Mouse (Mus musculus) limb, embryonic 15.5 days (tissue): ENCODE data around the gene Draxin. TPM values are rescaled to one million over a fixed set of nuclear protein-coding genes. Genes with fewer than 3 reads are reported as not detected.
"Not testable (repeated sequence)": the region's sequence is repeated elsewhere in the genome, so short reads cannot be mapped to it uniquely, and the experiment has no call there.

ENCODE experiments used
- ATAC-seq: fragments of 200-750 bp; cut with Nextera tagmentation; 2 replicates; pipeline ENCODE4 v1.8.0; 2017; ENCODE audit warnings: low read depth, moderate TSS enrichment; ENCODE audit not compliant: insufficient number of reproducible peaks, low FRiP score, low TSS enrichment
- H3K27ac ChIP-seq: fragments of 300-500 bp; sonication (generic); 2 replicates; pipeline ENCODE4 v1.5.1; 2015; ENCODE audit warnings: moderate library complexity, mild to moderate bottlenecking, inconsistent platforms
- H3K27me3 ChIP-seq: fragments of 300-500 bp; sonication (generic); 2 replicates; pipeline ENCODE4 v1.6.1; 2015; ENCODE audit warnings: inconsistent platforms
- H3K36me3 ChIP-seq: fragments of 300-500 bp; sonication (generic); 2 replicates; pipeline ENCODE4 v1.6.1; 2015; ENCODE audit warnings: inconsistent platforms
- H3K4me1 ChIP-seq: fragments of 300-500 bp; sonication (generic); 2 replicates; pipeline ENCODE4 v1.6.1; 2015; ENCODE audit warnings: inconsistent platforms
- H3K4me2 ChIP-seq: fragments of 300-500 bp; sonication (generic); 2 replicates; pipeline ENCODE4 v1.6.1; 2015; ENCODE audit warnings: mild to moderate bottlenecking, inconsistent platforms
- H3K4me3 ChIP-seq: fragments of 300-500 bp; sonication (generic); 2 replicates; pipeline ENCODE4 v1.5.1; 2015; ENCODE audit warnings: mild to moderate bottlenecking, inconsistent platforms
- H3K9ac ChIP-seq: fragments of 300-500 bp; sonication (generic); 2 replicates; pipeline ENCODE4 v1.6.1; 2015; ENCODE audit warnings: inconsistent platforms
- H3K9me3 ChIP-seq: fragments of 300-500 bp; sonication (generic); 2 replicates; pipeline ENCODE4 v1.6.1; 2016; ENCODE audit warnings: inconsistent platforms
- WGBS: fragments of 180-500 bp; shearing (Covaris S2); methylation state at CpG from one replicate; pipeline ENCODE4 v1.1.7; 2015; 5-methylcytosine and 5-hydroxymethylcytosine counted together
- polyA plus RNA-seq: library from polyadenylated mRNA; unstranded; fragments of >200 nt; fragmentation: Nextera tagmentation; extraction: Ambion mirVana; gene quantifications from 2 replicates; pipeline ENCODE4 v1.2.1, GENCODE M21; 2015

Draxin gene
- polyA plus RNA-seq, 1 experiment from 2014 or later: 0.29 TPM

GRCm38 (mm10) chr4:148057661-148058209 lies 72.8 kb downstream of the Draxin start:
- peaks cover 60% of the 10 kb centered on the region for H3K36me3 ChIP-seq
- WGBS: 61% methylated on average over 5 of the region's 5 CpGs

DNA sequence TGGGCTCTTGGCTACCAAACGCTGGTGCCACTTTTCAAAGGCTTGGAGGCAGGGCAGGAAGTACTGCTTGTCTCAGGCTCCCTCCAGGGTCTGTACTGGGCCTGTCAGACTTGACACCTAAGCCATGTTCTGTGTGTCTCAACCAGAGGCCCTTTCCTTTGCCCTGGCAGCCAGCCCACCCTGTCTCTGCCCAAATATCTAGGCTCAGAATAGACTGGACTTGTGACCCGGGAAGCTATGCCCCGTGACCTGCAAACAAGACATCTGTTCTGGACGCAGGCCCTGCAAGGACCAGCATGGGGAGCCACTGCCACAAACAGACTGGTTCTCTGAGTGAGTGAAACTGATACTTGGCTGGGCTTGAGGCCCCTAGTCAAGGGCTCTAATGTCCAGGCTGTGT lies 73.7 kb downstream of the Draxin start:
- Histone ChIP-seq H3K9me3 (no peaks in the 10 kb centered on the region), H3K4me1 (peaks cover 8% of the 10 kb centered on the region; the same call in 1 of the 2 replicates), H3K9ac (no peak overlapping the region), H3K4me3 (no peak overlapping the region), H3K27ac (no peak overlapping the region), H3K27me3 (no peaks in the 10 kb centered on the region), H3K36me3 (peaks cover 70% of the 10 kb centered on the region), H3K4me2 (no peak overlapping the region)
- WGBS: 83% methylated on average over 4 of the region's 4 CpGs
- ATAC-seq: no peak

More at GRCm38 (mm10) chr4:148057661-148058209, 72.8 kb downstream of the Draxin start:
- Histone ChIP-seq H3K4me2 (no peak overlapping the region), H3K27ac (no peak overlapping the region), H3K4me3 (no peak overlapping the region), H3K4me1 (peaks cover 8% of the 10 kb centered on the region; the same call in 1 of the 2 replicates), H3K9me3 (no peaks in the 10 kb centered on the region), H3K9ac (no peak overlapping the region), H3K27me3 (no peaks in the 10 kb centered on the region)
- no peak for ATAC-seq

DNA sequence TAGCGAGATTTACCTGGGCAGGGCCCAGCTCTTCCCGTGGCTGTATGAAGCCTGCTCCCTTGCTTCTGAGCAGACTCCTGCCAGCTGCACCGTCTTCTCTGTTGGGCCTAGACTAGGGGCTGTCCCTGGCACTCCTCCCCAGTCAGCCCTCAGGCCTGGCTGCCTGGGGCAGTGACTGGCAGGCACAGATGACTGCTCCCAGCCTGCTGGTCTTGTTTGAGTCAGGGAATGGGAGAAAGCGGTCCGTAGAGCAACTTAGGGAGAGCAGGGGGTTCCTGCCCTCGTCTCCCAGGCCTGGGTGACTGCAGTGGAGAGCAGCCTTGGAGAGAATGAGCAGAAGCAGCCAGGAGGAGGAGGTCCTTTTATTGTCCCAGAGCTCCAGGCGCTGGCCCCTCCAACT lies 74.3 kb downstream of the Draxin start:
- H3K9me3 ChIP-seq: no peaks in the 10 kb centered on the region
- H3K9ac ChIP-seq: no peak overlapping the region
- ATAC-seq: no peak
- H3K36me3 ChIP-seq: peaks cover 75% of the 10 kb centered on the region
- no peak overlapping the region for H3K4me2 ChIP-seq
- peaks cover 8% of the 10 kb centered on the region; the same call in 1 of the 2 replicates for H3K4me1 ChIP-seq
- no peak overlapping the region for H3K27ac ChIP-seq
- 75% methylated on average over 7 of the region's 7 CpGs for WGBS
- no peaks in the 10 kb centered on the region for H3K27me3 ChIP-seq
- no peak overlapping the region for H3K4me3 ChIP-seq

DNA sequence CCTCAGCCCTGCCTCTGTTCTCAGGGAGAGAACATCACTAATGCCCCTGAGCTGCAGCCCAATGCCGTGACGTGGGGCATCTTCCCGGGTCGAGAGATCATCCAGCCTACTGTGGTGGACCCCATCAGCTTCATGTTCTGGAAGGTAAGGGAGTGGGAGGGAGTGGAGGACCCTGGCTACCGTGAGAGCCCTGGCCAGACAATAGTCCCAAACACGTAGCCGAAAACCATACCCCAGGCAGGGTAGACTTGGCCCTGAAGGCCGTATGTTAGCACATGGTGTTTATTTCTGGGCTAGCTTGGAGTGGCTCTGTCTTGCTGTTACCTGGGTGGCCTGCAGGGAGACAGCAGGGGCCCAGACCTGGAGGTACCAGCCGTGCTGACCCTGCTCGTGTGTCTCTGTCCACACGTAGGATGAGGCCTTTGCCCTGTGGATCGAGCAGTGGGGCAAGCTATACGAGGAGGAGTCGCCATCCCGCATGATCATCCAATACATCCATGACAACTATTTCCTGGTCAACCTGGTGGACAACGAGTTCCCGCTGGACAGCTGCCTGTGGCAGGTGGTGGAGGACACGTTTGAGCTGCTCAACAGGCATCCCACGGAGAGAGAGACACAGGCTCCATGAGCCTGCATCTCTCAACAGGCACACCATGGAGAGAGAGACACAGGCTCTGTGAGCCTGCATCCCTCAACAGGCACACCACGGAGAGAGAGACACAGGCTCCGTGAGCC lies 75.4 kb downstream of the Draxin start:
- ATAC-seq: no peak
- Histone ChIP-seq H3K27me3 (no peaks in the 10 kb centered on the region), H3K4me2 (no peak overlapping the region), H3K27ac (no peak overlapping the region), H3K36me3 (peaks cover 86% of the 10 kb centered on the region), H3K9ac (no peak overlapping the region), H3K9me3 (no peaks in the 10 kb centered on the region), H3K4me3 (no peak overlapping the region), H3K4me1 (peaks cover 1% of the 10 kb centered on the region; the same call in 1 of the 2 replicates)
- 88% methylated on average over 21 of the region's 21 CpGs for WGBS

DNA sequence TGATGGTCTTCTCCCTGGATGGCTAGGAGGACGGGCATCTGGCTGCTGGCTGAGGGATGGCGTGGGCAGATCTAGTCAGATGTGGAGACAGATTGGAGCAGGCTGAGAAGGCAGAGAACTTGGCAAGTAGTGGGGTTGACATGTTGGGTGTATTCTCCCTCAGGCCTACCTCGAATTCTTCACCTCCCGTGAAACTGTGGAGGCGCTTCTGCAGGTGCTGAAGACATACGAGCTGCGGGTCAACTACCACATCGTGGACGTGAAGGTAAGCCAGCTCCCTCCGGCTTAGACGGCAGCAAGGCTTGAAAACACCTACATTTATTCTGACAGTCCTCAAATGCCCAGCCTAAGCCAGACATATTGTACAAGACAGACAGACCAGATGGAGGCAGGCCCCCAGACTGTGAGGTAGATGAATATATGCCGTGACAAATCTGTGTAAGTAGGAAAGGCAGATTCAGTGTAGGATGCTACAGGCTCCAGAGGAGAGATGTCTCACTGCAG lies 77.0 kb downstream of the Draxin start:
- WGBS: 90% methylated on average over 12 of the region's 12 CpGs
- Histone ChIP-seq H3K9me3 (no peaks in the 10 kb centered on the region), H3K4me2 (no peak overlapping the region), H3K4me3 (no peak overlapping the region), H3K9ac (no peak overlapping the region), H3K27me3 (no peaks in the 10 kb centered on the region), H3K4me1 (no peaks in the 10 kb centered on the region), H3K36me3 (peaks cover 99% of the 10 kb centered on the region), H3K27ac (no peak overlapping the region)
- ATAC-seq: no peak

- 62% methylated on average over 2 of the region's 2 CpGs for WGBS
- no peak for ATAC-seq
- Histone ChIP-seq H3K4me1 (no peaks in the 10 kb centered on the region), H3K4me3 (no peak overlapping the region), H3K27me3 (no peaks in the 10 kb centered on the region), H3K9ac (no peak overlapping the region), H3K27ac (no peak overlapping the region), H3K9me3 (no peaks in the 10 kb centered on the region), H3K36me3 (peaks cover 99% of the 10 kb centered on the region), H3K4me2 (no peak overlapping the region)
These were observed 77.5 kb downstream of the Draxin start for GRCm38 (mm10) chr4:148052976-148053375.

GRCm38 (mm10) chr4:148051886-148052285 lies 78.6 kb downstream of the Draxin start:
- Histone ChIP-seq H3K4me1 (no peaks in the 10 kb centered on the region), H3K27me3 (no peaks in the 10 kb centered on the region), H3K9me3 (no peaks in the 10 kb centered on the region), H3K4me3 (no peak overlapping the region), H3K4me2 (no peak overlapping the region), H3K9ac (no peak overlapping the region), H3K36me3 (peaks cover 94% of the 10 kb centered on the region), H3K27ac (no peak overlapping the region)
- no peak for ATAC-seq
- WGBS: 88% methylated on average over 11 of the region's 11 CpGs

GRCm38 (mm10) chr4:148051046-148051776 lies 79.3 kb downstream of the Draxin start:
- Histone ChIP-seq H3K27me3 (no peaks in the 10 kb centered on the region), H3K4me2 (no peak overlapping the region), H3K9ac (no peak overlapping the region), H3K4me3 (no peak overlapping the region), H3K4me1 (no peaks in the 10 kb centered on the region), H3K9me3 (no peaks in the 10 kb centered on the region), H3K27ac (no peak overlapping the region), H3K36me3 (peaks cover 91% of the 10 kb centered on the region)
- ATAC-seq: no peak
- 77% methylated on average over 13 of the region's 13 CpGs for WGBS

DNA sequence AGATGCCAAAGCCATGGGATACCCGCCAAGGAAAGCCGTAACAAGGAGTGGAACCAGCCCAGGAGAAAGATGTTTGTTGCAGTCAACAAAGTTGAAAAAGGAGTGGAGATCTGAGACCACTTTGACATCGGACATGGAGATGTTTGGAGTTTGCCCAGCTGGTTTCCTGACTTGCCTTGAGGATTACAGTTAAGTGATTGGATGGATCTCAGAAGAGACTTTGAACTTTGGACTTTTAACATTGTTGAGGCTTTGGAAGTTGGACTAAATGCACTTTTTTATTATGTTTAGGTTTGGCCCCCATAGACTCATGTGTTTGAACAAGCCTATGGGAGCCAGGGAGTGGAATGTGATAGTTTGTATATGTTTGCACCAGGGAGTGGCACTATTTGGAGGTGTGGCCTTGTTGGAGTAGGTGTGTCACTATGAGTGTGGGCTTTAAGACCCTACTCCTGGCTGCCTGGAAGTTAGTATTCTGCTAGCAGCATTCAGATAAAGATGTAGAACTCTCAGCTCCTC lies 80.0 kb downstream of the Draxin start:
- H3K4me1 ChIP-seq, H3K9ac ChIP-seq, H3K4me3 ChIP-seq, ATAC-seq, H3K27me3 ChIP-seq, H3K9me3 ChIP-seq, H3K27ac ChIP-seq, H3K4me2 ChIP-seq: not testable (repeated sequence)
- 90% methylated on average over 3 of the region's 3 CpGs for WGBS
- H3K36me3 ChIP-seq: peaks cover 91% of the 10 kb centered on the region
